Mouse (Mus musculus) frontal cortex, adult 2 months (tissue): ENCODE results near the gene Agap1. TPM values are rescaled to one million over a fixed set of nuclear protein-coding genes. Genes with fewer than 3 reads are reported as not detected.

Source experiments
- DNase-seq, 2 experiments: peaks; one replicate each; pipeline ENCODE4 v3.0.0; 2022; ENCODE audit warnings: low spot score in 1 of 2; ENCODE audit errors: extremely low spot score in 1 of 2
- polyA plus RNA-seq: library from polyadenylated mRNA; depleted of rRNA; stranded (reverse); fragments of >200 nt; gene quantifications from 2 replicates; pipeline ENCODE4 v1.2.3, GENCODE M21; 2012

Gene Agap1
- polyA plus RNA-seq, 1 experiment, result 67.9 TPM

DNA sequence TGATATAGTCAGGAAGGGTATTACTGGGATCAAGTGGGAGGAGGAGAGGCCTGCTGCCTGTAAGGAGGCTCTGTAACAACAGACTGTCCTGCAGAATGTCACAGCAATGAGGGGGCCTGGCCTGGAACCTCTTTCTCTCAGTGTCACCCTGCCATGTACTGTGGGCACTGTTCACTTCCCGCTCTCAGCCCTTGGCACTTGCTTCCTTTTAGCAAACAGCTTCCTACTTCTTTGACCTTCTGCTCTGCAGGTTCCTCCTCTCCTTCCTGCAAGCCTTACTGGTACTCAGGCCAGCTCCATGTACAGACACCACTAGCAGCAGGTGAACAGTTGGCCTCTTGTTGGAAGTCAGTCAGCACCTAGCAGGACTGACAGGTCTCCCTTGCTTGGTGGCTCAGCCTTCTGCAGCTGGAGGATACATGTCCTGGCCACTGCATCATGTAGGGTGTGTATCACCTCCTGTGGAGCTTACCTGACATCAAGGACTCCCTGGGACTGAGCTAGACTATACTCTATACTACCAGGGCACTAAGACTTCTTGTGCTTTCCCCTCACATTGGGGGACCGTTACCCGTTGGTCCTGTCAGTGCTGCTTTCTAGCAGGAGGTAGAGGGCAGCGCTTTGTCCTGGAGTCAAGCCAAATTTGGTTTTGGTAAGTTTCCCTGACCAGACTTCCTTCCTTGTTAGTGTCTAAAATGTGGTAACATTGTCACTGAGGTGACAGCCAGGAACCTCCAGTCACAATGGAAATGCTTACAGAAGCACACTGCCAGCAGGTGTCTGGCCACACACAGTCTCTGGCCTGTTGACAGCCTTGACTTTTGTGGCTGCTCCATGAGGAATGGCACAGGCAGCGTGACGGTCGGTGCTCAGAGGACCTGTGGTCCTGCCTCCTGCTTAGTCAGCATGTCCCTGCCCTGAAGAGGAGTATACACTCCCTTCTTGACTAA is 120.6 kb downstream of the Agap1 start:
- no peak for DNase-seq

- no peak for DNase-seq
These were observed 121.7 kb downstream of the Agap1 start for GRCm38 (mm10) chr1:89576174-89576890.

DNA sequence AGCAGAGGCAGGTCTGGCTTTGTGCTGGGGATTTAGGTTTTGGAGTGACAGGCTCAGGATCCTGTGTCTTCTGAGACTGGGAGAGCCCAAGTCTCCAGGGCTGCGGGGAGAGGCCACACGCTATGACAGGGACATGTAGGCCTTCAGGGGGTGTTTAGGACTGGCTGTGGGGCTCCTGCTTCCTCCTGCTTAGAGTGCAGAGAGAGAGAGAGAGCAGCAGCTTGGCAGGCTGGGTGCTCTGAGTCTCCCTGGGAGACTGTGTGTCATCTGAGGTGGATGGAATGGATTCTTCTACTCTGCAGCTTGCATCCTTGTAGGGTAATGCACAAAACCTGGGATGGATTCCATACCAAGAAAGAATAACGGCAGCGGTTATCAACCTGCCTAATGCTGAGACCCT is 122.4 kb downstream of the Agap1 start:
- DNase-seq, result peak; percentile 38 to 87

- peak; percentile 54 to 84 for DNase-seq
These were observed 125.7 kb downstream of the Agap1 start for GRCm38 (mm10) chr1:89580031-89580998.

DNA sequence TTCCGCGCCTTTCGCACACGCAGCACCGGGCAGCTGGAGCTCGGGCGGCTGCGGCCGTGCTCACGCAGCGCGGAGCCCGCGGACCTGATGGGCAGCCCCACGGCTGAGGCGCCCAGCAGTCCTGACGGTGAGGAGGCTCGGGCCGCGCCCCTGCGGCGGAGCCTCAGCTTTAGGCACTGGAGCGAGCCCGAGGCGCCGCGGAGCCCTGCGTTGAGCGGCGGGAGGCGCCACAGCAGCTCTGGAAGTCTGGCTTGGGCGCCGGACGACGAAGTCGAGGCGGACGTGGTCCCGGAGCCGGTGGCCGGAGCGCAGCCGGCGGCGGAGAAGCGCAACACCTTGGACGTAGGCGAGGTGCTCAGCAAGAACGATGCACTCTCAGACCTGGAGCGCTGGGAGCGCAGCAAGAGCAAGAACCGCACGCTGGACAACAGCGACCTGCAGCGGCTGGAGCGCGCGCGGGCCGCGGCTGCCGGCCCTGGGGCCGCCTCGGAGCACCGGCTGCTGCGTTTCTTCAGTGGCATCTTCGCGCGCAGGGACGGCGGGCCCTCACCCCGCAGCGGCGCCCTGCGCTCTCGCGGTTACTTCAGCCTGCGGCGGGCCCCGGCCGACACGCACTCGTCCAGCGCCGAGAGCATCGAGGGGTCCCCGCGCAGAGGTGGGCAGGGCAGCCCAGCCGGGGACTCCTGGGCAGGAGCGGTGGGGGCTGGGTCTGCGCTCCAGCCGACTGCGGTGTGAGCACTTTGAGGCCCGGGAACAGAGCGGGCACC is 126.6 kb downstream of the Agap1 start:
- peak in 1 of 2 experiments; percentile 42 for DNase-seq

GRCm38 (mm10) chr1:89581766-89582125 is 127.1 kb downstream of the Agap1 start:
- no peak for DNase-seq

DNA sequence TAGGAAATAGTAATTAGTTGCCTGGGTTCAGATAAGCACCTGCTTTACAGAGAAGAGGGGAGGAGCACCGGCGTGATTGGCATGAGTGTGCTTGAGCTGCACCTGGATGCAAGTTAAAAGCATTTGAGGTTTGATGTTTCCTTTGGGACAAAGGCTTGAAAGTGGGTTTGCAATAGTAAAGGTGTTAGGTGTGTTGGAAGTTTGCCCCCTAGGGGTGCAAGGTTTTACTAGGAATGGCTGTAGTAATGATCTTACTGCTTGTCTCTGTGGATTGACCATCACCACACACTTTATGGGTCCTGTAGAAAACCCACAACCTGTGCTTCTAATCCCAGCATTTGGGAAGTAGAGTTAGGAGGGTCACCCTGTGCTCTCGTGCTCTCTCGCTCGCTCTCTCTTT is 128.8 kb downstream of the Agap1 start:
- DNase-seq, result no peak

GRCm38 (mm10) chr1:89586991-89587683 is 132.5 kb downstream of the Agap1 start:
- DNase-seq, result no peak

DNA sequence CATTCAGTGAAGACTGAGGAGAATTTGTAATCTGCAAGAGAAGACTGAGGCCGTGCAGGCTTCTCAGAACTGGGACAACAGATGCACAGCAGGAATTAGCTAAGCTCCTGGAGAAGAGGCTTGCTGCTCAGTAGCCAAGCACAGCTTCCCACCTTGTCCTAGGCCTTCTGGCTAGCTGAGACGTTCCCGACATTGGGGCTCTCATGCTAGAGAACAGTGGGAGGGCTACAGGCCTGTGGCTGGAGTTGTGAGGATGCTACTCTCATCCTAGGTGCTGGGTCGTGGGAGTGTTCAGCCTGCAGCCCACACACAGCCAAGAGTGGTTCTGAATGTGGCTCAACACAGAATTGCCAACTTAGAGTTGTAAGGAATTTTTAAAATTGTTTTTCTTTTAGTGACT is 133.5 kb downstream of the Agap1 start:
- peak; percentile 53 to 60 for DNase-seq

DNA sequence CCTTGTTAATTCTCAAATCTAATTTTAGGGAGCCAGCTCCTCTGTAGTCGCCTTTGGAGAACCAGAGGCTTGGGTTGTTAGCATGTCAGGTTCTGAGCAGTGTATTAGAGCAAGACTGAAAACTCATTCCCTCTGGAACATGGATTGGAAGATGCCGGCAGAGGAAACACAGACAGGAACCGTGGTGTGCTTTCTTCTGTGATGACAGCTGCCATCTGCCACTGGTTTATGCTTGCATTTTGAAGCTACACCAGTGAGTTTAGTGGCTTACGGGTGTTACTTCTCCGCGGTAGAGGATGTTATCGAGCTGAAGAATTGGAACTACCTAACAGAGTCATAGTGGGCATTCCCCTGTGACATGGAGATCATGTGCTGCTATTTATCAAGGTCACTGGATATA is 136.4 kb downstream of the Agap1 start:
- no peak for DNase-seq

- no peak for DNase-seq
These were observed 138.6 kb downstream of the Agap1 start for GRCm38 (mm10) chr1:89593219-89593618.

GRCm38 (mm10) chr1:89594999-89595398 is 140.4 kb downstream of the Agap1 start:
- DNase-seq, result no peak

DNA sequence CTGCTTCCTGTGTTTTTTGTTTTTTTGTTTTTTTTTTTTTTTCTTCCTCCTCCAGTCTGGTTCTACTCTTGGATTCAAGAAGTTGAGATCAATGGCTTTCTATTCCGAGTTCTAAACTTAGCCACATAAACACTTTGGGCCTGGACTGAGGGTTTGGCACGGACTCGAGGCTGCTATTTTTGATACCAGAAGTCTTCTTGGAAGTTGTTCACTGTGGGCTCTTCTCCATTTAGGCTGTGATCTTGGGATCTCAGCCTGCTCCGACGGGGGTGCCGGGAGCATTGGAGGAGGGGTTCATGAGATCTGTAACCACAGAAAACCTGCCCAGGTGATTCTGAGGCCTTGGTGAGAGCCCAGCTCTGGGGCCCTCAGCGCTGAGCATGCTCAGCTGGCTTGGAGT is 140.8 kb downstream of the Agap1 start:
- no peak for DNase-seq

- DNase-seq, result no peak
These were observed 141.6 kb downstream of the Agap1 start for GRCm38 (mm10) chr1:89596223-89596622.

DNA sequence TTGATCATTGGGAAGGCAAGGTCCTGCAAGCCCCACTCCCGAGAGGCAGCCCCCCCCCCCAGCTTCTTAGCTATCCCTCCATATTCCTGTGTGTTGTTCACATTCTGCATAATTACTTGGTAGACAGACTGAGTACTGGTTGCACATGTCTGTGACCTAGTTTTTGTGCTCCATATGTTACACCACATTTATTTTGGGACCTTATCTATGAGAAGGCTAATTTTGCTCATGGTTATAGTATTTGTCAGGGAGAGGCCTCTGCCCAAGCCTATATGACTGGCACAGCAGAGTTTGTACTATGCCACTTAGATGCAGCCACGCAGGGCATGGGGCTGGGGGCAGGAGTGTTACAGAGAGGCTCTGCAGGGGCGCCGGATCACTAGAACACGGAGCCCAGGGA is 144.3 kb downstream of the Agap1 start:
- no peak for DNase-seq

GRCm38 (mm10) chr1:89599983-89600741 is 145.6 kb downstream of the Agap1 start:
- peak in 1 of 2 experiments; percentile 46 for DNase-seq

DNA sequence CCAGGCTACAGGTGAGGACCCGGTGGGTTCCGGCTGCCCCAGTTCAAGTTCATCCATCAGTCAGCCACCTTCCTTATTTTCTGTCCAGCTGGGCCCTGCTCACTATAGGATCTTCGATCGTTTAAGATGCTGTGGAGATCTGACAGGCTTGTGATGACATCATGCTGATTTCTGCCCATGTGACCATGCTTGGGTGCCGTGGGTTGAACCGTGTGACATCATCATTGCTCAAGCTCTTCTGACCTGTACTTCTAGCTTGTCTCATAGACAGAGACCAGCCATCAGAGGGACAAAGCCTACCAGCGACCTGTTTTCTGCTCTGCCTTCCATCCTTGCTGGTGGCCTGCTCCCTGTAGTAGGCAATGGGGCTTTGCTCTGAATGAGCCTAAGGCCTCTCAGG is 146.7 kb downstream of the Agap1 start:
- no peak for DNase-seq

GRCm38 (mm10) chr1:89602879-89603278 is 148.3 kb downstream of the Agap1 start:
- DNase-seq, result peak; percentile 46 to 77

DNA sequence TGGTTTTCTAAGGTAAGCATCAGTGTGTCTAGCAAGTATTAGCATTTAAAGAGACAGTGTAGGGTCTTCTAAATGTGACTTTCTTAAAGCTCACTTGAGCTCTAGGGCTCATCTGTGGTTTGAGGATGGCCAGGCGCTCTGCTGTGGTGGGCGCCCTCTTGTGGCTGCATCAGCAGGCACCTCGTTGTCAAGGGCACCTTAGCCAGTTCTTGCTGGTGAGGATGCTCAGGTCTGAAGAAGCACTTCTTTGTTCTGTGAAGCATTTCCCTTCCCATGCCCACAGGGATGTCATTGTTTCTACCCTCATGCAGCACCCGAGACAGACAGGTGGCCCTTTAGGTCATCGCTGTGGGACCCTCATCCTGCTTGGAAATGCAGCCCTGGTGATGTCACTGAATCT is 152.0 kb downstream of the Agap1 start:
- DNase-seq, result peak; percentile 30 to 81
